Mouse (Mus musculus): ENCODE measurements around the gene Spata6.

DNA sequence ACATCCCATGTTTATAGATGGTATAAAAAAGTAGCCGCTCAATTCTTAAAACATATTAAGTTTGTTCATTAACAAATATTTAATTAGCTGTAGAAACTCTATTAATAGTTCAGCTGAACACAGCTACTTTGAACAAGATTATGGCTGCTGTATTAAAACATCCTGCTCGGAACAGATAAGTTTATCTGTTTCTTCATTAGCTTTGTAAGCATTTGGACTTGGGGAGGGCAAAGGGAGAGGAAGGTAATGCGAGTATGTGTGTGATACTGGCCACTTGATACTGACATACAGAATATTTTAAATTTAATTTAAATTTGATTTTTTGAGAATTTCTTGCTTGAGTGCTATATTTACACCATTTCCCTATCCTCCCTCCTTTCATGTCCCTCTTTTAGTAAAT, 80.1 kb downstream of the Spata6 start:
- TF ChIP-seq POLR2A (IDR thresholded peaks at IDR 0.05; ENCODE audit: insufficient read length, low read depth), result no peak
- TF ChIP-seq E2F4 (IDR thresholded peaks at IDR 0.05; ENCODE audit: insufficient read depth), result no peak
- TF ChIP-seq USF1 (IDR thresholded peaks at IDR 0.05; ENCODE audit: low read depth), result no peak
